Mouse (Mus musculus) ES-Bruce4 (cell line): ENCODE measurements around the gene Med13l. TPM values are rescaled to one million over a fixed set of nuclear protein-coding genes. Genes with fewer than 3 reads are reported as not detected.

Experiments used
- H3K27ac ChIP-seq: 2 replicates; pipeline ENCODE4 v1.5.1; 2012; ENCODE audit warnings: low read length, inconsistent platforms; ENCODE audit not compliant: insufficient read depth
- H3K27me3 ChIP-seq: 2 replicates; pipeline ENCODE4 v1.6.1; 2012; ENCODE audit warnings: mild to moderate bottlenecking, low read length, inconsistent platforms; ENCODE audit not compliant: control insufficient read depth, poor library complexity, insufficient read depth, severe bottlenecking
- H3K36me3 ChIP-seq: 2 replicates; pipeline ENCODE4 v1.6.1; 2012; ENCODE audit warnings: inconsistent platforms, mild to moderate bottlenecking, low read length, moderate library complexity; ENCODE audit not compliant: control insufficient read depth, poor library complexity, insufficient read depth, severe bottlenecking
- H3K4me1 ChIP-seq: one replicate; pipeline ENCODE4 v1.8.1; 2011; ENCODE audit warnings: low read length; ENCODE audit not compliant: control insufficient read depth, insufficient read depth
- H3K4me3 ChIP-seq: 2 replicates; pipeline ENCODE4 v1.5.1; 2011; ENCODE audit warnings: low read depth, mild to moderate bottlenecking, low read length
- H3K9ac ChIP-seq: 2 replicates; pipeline ENCODE4 v1.6.1; 2012; ENCODE audit warnings: low read depth, mild to moderate bottlenecking, inconsistent platforms; ENCODE audit not compliant: poor library complexity, severe bottlenecking
- H3K9me3 ChIP-seq: replicated peaks from 2 replicates; pipeline ENCODE4 v1.6.1; 2012; ENCODE audit warnings: mild to moderate bottlenecking, low read length, inconsistent platforms; ENCODE audit not compliant: control insufficient read depth, poor library complexity, insufficient read depth, severe bottlenecking
- CTCF ChIP-seq: IDR thresholded peaks from one replicate; pipeline ENCODE4 v1.8.1; 2011; ENCODE audit warnings: low read depth, low read length
- EP300 ChIP-seq: IDR thresholded peaks from 2 replicates; pipeline ENCODE4 v1.6.1; 2011; ENCODE audit warnings: low read depth, low read length; ENCODE audit not compliant: insufficient read depth
- POLR2A ChIP-seq: IDR thresholded peaks from one replicate; pipeline ENCODE4 v1.8.1; 2011; ENCODE audit warnings: low read length; ENCODE audit not compliant: insufficient read depth
- polyA plus RNA-seq: library from polyadenylated mRNA; stranded (reverse); fragments of >200 nt; gene quantifications from 2 replicates; pipeline ENCODE4 v1.2.4, GENCODE M21; 2011; ENCODE audit warnings: low read depth; ENCODE audit not compliant: missing spikeins, insufficient read depth, insufficient read length

Med13l gene
- polyA plus RNA-seq, 1 experiment = 43.9 TPM

DNA sequence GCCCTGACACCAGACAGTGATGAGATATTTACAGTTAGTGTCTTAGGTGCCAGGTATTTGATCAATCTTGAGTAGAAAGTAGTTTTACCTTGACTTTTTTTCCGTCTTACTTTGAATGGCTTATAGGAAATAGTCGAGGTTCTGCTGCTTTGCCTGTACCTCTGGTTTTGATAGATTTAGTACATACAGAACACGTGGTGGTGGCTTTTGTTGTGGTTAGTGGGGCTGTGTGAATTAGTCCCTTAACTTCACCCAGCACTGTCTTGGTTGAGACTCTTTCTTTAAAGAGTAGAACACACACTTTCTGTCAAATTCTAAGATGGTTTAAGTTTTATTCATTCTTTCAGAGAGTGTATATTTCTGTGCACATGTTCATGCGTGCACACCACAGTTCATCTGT lies 41.0 kb downstream of the Med13l start:
- no peaks in the 10 kb centered on the region for H3K9me3 ChIP-seq
- no peak overlapping the region for H3K27ac ChIP-seq
- no peak overlapping the region for H3K4me3 ChIP-seq
- no peak overlapping the region for H3K9ac ChIP-seq
- H3K4me1 ChIP-seq = peaks cover 8% of the 10 kb centered on the region
- H3K27me3 ChIP-seq = no peaks in the 10 kb centered on the region
- no peaks in the 10 kb centered on the region for H3K36me3 ChIP-seq
- TF ChIP-seq POLR2A (no peak), EP300 (no peak)

GRCm38 (mm10) chr5:118602706-118603105 lies 42.2 kb downstream of the Med13l start:
- TF ChIP-seq EP300 (no peak), POLR2A (no peak)

GRCm38 (mm10) chr5:118605424-118606067 lies 45.1 kb downstream of the Med13l start:
- Histone ChIP-seq H3K4me1 (peaks cover 7% of the 10 kb centered on the region), H3K27me3 (no peaks in the 10 kb centered on the region), H3K9ac (no peak overlapping the region), H3K36me3 (no peaks in the 10 kb centered on the region), H3K27ac (no peak overlapping the region), H3K9me3 (no peaks in the 10 kb centered on the region), H3K4me3 (no peak overlapping the region)
- TF ChIP-seq EP300 = no peak
- TF ChIP-seq CTCF = no peak
- no peak for TF ChIP-seq POLR2A

More at GRCm38 (mm10) chr5:118602706-118603105, 42.2 kb downstream of the Med13l start:
- H3K9me3 ChIP-seq = no peaks in the 10 kb centered on the region
- no peak overlapping the region for H3K27ac ChIP-seq
- no peak overlapping the region for H3K4me3 ChIP-seq
- H3K27me3 ChIP-seq = no peaks in the 10 kb centered on the region
- no peaks in the 10 kb centered on the region for H3K36me3 ChIP-seq
- peaks cover 11% of the 10 kb centered on the region for H3K4me1 ChIP-seq
- H3K9ac ChIP-seq = no peak overlapping the region

DNA sequence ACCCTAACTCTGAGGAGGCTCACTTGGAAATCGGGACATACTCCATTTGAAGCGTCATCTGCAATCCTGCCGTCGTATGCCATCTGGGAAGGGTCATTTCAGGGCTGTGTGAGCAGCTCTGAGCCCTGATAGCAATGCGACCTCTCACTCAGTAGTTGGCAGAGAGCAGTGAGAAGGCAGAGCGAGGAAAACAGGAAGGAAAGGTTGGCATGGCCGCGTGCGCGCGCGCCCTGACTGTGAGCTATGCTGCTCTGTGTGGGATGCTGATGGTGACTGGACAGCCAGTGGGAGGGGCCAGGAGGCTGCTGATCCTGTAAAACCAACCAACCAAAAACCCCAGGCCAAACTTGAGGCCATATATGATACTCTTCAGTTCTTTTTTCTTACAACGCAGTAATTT lies 46.2 kb downstream of the Med13l start:
- Histone ChIP-seq H3K27me3 (no peaks in the 10 kb centered on the region), H3K36me3 (no peaks in the 10 kb centered on the region), H3K27ac (no peak overlapping the region), H3K9me3 (no peaks in the 10 kb centered on the region), H3K9ac (no peak overlapping the region), H3K4me1 (peaks cover 6% of the 10 kb centered on the region), H3K4me3 (no peak overlapping the region)
- TF ChIP-seq EP300 (no peak), POLR2A (no peak), CTCF (no peak)

GRCm38 (mm10) chr5:118607900-118608299 lies 47.4 kb downstream of the Med13l start:
- H3K36me3 ChIP-seq = no peaks in the 10 kb centered on the region
- no peak overlapping the region for H3K27ac ChIP-seq
- H3K9me3 ChIP-seq = no peaks in the 10 kb centered on the region
- H3K27me3 ChIP-seq = no peaks in the 10 kb centered on the region
- H3K4me3 ChIP-seq = no peak overlapping the region
- H3K4me1 ChIP-seq = peaks cover 5% of the 10 kb centered on the region
- no peak overlapping the region for H3K9ac ChIP-seq
- no peak for TF ChIP-seq POLR2A
- no peak for TF ChIP-seq CTCF
- no peak for TF ChIP-seq EP300

DNA sequence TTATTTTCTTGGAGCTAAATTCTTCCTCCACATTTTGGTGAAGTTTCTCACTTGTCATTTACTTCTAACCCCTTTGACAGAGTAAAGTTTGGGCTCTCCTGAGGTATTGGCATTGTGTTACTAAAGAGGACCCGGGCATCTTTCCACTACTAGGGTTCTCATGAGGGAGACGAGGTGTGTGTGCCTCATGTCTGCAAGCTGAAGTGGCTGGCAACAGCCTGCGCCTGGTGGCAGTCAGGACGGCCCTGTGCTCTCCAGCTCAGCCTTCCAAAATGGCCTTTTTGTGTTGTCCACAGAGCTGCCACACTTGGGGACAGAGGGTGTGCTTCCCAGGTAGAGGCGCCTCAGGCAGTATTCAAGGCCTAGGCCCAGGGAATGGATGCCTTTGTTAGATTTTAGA lies 50.0 kb downstream of the Med13l start:
- H3K4me1 ChIP-seq = peaks cover 9% of the 10 kb centered on the region

More for the DNA sequence above, 50.0 kb downstream of the Med13l start:
- H3K9me3 ChIP-seq = no peaks in the 10 kb centered on the region
- H3K4me3 ChIP-seq = no peak overlapping the region
- no peak overlapping the region for H3K9ac ChIP-seq
- no peaks in the 10 kb centered on the region for H3K36me3 ChIP-seq
- no peak for TF ChIP-seq EP300
- no peak for TF ChIP-seq POLR2A
- no peak for TF ChIP-seq CTCF
- no peak overlapping the region for H3K27ac ChIP-seq
- no peaks in the 10 kb centered on the region for H3K27me3 ChIP-seq
